Mouse (Mus musculus) kidney, embryonic 15.5 days (tissue): ENCODE results near the gene 4930516K23Rik. TPM values are rescaled to one million over a fixed set of nuclear protein-coding genes. Genes with fewer than 3 reads are reported as not detected.

ENCODE experiments used
- ATAC-seq: fragments of 200-750 bp; cut with Nextera tagmentation; replicated peaks from 2 replicates; pipeline ENCODE4 v1.8.0; 2017; ENCODE audit warnings: moderate TSS enrichment; ENCODE audit not compliant: low FRiP score
- H3K27ac ChIP-seq: fragments of 300-500 bp; sonication (generic); 2 replicates; pipeline ENCODE4 v1.5.1; 2015; ENCODE audit warnings: mild to moderate bottlenecking, inconsistent platforms
- H3K27me3 ChIP-seq: fragments of 300-500 bp; sonication (generic); 2 replicates; pipeline ENCODE4 v1.6.1; 2015; ENCODE audit warnings: inconsistent platforms
- H3K36me3 ChIP-seq: fragments of 300-500 bp; sonication (generic); 2 replicates; pipeline ENCODE4 v1.6.1; 2015; ENCODE audit warnings: inconsistent platforms
- H3K4me1 ChIP-seq: fragments of 300-500 bp; sonication (generic); 2 replicates; pipeline ENCODE4 v1.6.1; 2015; ENCODE audit warnings: inconsistent platforms
- H3K4me2 ChIP-seq: fragments of 300-500 bp; sonication (generic); 2 replicates; pipeline ENCODE4 v1.6.1; 2015; ENCODE audit warnings: moderate library complexity, mild to moderate bottlenecking, inconsistent platforms
- H3K4me3 ChIP-seq: fragments of 300-500 bp; sonication (generic); replicated peaks from 2 replicates; pipeline ENCODE4 v1.5.1; 2015; ENCODE audit warnings: mild to moderate bottlenecking, inconsistent platforms
- H3K9ac ChIP-seq: fragments of 300-500 bp; sonication (generic); 2 replicates; pipeline ENCODE4 v1.6.1; 2015; ENCODE audit warnings: mild to moderate bottlenecking, inconsistent platforms
- H3K9me3 ChIP-seq: fragments of 300-500 bp; sonication (generic); replicated peaks from 2 replicates; pipeline ENCODE4 v1.6.1; 2016; ENCODE audit warnings: inconsistent platforms
- WGBS: fragments of 180-500 bp; shearing (Covaris S2); methylation state at CpG from one replicate; pipeline ENCODE4 v1.1.7; 2015; ENCODE audit warnings: mixed read lengths; 5-methylcytosine and 5-hydroxymethylcytosine counted together
- polyA plus RNA-seq: library from polyadenylated mRNA; unstranded; fragments of >200 nt; fragmentation: Nextera tagmentation; extraction: Ambion mirVana; gene quantifications from 2 replicates; pipeline ENCODE4 v1.2.1, GENCODE M21; 2015

The 4930516K23Rik gene
- polyA plus RNA-seq, 1 experiment from 2014 or later, result not detected

GRCm38 (mm10) chr7:104018953-104019352, 42.3 kb downstream of the 4930516K23Rik start:
- Histone ChIP-seq H3K27ac (no peak overlapping the region), H3K4me1 (no peaks in the 10 kb centered on the region), H3K4me2 (no peak overlapping the region), H3K27me3 (no peaks in the 10 kb centered on the region), H3K36me3 (no peaks in the 10 kb centered on the region), H3K9me3 (no peaks in the 10 kb centered on the region), H3K4me3 (no peak overlapping the region), H3K9ac (no peak overlapping the region)
- 93% methylated on average over 1 of the region's 1 CpGs for WGBS
- ATAC-seq, result no peak

- H3K27ac ChIP-seq, result no peak within 1 kb of the TSS
- no peak within 1 kb of the TSS for H3K4me2 ChIP-seq
- H3K9me3 ChIP-seq, result no peaks in the 10 kb centered on the region
- H3K4me1 ChIP-seq, result no peaks in the 10 kb centered on the region
- no peak for ATAC-seq
- no peak within 1 kb of the TSS for H3K4me3 ChIP-seq
- H3K9ac ChIP-seq, result no peak within 1 kb of the TSS
- no peaks in the 10 kb centered on the region for H3K27me3 ChIP-seq
- no peaks in the 10 kb centered on the region for H3K36me3 ChIP-seq
Observed at GRCm38 (mm10) chr7:104017203-104017602, 44.0 kb downstream of the 4930516K23Rik start, which contains the start of gene Olfr639. Gene Olfr639, minus strand, starts transcription at chr7:104017303.

Other genes with a start within 250 kb of the 4930516K23Rik start
- 2,879 and 3,105 TPM in 2 replicates for gene Hbb-bt, start 247.4 kb downstream of the 4930516K23Rik start, polyA plus RNA-seq
- 7,996 and 8,703 TPM in 2 replicates for gene Hbb-bs, start 233.3 kb downstream of the 4930516K23Rik start, polyA plus RNA-seq
- gene Hbb-bh2, start 220.9 kb downstream of the 4930516K23Rik start, polyA plus RNA-seq, result not detected in 2 replicates
- 1.8 and 2.3 TPM in 2 replicates for gene Hbb-bh1, start 218.3 kb downstream of the 4930516K23Rik start, polyA plus RNA-seq
- gene Hbb-y, start 208.2 kb downstream of the 4930516K23Rik start, polyA plus RNA-seq, result 188 and 278 TPM in 2 replicates
- not detected in 2 replicates for gene Olfr66, start 175.2 kb downstream of the 4930516K23Rik start, polyA plus RNA-seq
- not detected in 2 replicates for gene Olfr64, start 167.0 kb downstream of the 4930516K23Rik start, polyA plus RNA-seq
- gene Olfr65, start 158.0 kb downstream of the 4930516K23Rik start, polyA plus RNA-seq, result not detected in 2 replicates
- gene Olfr631, start 132.6 kb downstream of the 4930516K23Rik start, polyA plus RNA-seq, result not detected in 2 replicates
- gene Olfr632, start 127.1 kb downstream of the 4930516K23Rik start, polyA plus RNA-seq, result not detected in 2 replicates
- not detected in 2 replicates for gene Olfr633, start 117.0 kb downstream of the 4930516K23Rik start, polyA plus RNA-seq
- gene Olfr635, start 90.3 kb downstream of the 4930516K23Rik start, polyA plus RNA-seq, result not detected in 2 replicates
- gene Olfr638, start 62.7 kb downstream of the 4930516K23Rik start, polyA plus RNA-seq, result not detected in 2 replicates
- gene Olfr639, start 44.1 kb downstream of the 4930516K23Rik start, polyA plus RNA-seq, result 0.03 TPM in 1 of 2 replicates, not detected in the other
- not detected in 2 replicates for gene Olfr640, start 35.9 kb downstream of the 4930516K23Rik start, polyA plus RNA-seq
- gene Olfr641, start 26.0 kb downstream of the 4930516K23Rik start, polyA plus RNA-seq, result not detected in 2 replicates
- gene Olfr642, start 8.8 kb downstream of the 4930516K23Rik start, polyA plus RNA-seq, result not detected in 2 replicates
- not detected in 2 replicates for gene Olfr644, start 10.4 kb upstream of the 4930516K23Rik start, polyA plus RNA-seq
- gene Olfr645, start 24.0 kb upstream of the 4930516K23Rik start, polyA plus RNA-seq, result not detected in 2 replicates
- gene Olfr646, start 43.4 kb upstream of the 4930516K23Rik start, polyA plus RNA-seq, result not detected in 2 replicates
- gene Ubqln5, start 68.4 kb upstream of the 4930516K23Rik start, polyA plus RNA-seq, result not detected in 2 replicates
- not detected in 2 replicates for gene Olfr643, start 76.0 kb upstream of the 4930516K23Rik start, polyA plus RNA-seq
- gene Ubqln3, start 81.8 kb upstream of the 4930516K23Rik start, polyA plus RNA-seq, result not detected in 2 replicates
- not detected in 2 replicates for gene Ubqlnl, start 89.1 kb upstream of the 4930516K23Rik start, polyA plus RNA-seq
- gene Olfm5, start 103.4 kb upstream of the 4930516K23Rik start, polyA plus RNA-seq, result not detected in 2 replicates
- gene Olfr648, start 121.9 kb upstream of the 4930516K23Rik start, polyA plus RNA-seq, result 0.10 and 0.14 TPM in 2 replicates
- gene Olfr649, start 134.5 kb upstream of the 4930516K23Rik start, polyA plus RNA-seq, result not detected in 2 replicates
- 1.9 and 2.2 TPM in 2 replicates for gene Trim6, start 157.3 kb upstream of the 4930516K23Rik start, polyA plus RNA-seq
- 2.0 and 2.1 TPM in 2 replicates for gene Trim34a, start 183.0 kb upstream of the 4930516K23Rik start, polyA plus RNA-seq
- gene Trim5, start 226.6 kb upstream of the 4930516K23Rik start, polyA plus RNA-seq, result 0.30 and 0.38 TPM in 2 replicates